Mouse (Mus musculus): ENCODE measurements around the gene Try10. TPM values are rescaled to one million over a fixed set of nuclear protein-coding genes. Genes with fewer than 3 reads are reported as not detected.
"Not testable (repeated sequence)": the region's sequence is repeated elsewhere in the genome, so short reads cannot be mapped to it uniquely, and the experiment has no call there.

Try10 gene
- 2.6 TPM in 1 of 2 replicates, not detected in the other for polyA plus RNA-seq (2015; fragmentation: Nextera tagmentation; extraction: Ambion mirVana)

- H3K36me3 ChIP-seq: no peaks in the 10 kb centered on the region
- H3K4me1 ChIP-seq: no peaks in the 10 kb centered on the region
- H3K9ac ChIP-seq (replicated peaks): no peak within 1 kb of the TSS
- no peak for ATAC-seq (ENCODE audit: low FRiP score)
- H3K27ac ChIP-seq (replicated peaks): no peak within 1 kb of the TSS
- no peaks in the 10 kb centered on the region for H3K9me3 ChIP-seq (replicated peaks)
- 90% methylated on average over 2 of the region's 2 CpGs for WGBS
- H3K27me3 ChIP-seq (replicated peaks): no peaks in the 10 kb centered on the region
- H3K4me2 ChIP-seq: no peak within 1 kb of the TSS
- H3K4me3 ChIP-seq (replicated peaks): no peak within 1 kb of the TSS
These were observed at the start of gene Try10 for GRCm38 (mm10) chr6:41353932-41354331. Try10 (plus strand) TSS chr6:41354105.

- not testable (repeated sequence) for ATAC-seq (ENCODE audit: low FRiP score); H3K9ac ChIP-seq (replicated peaks); H3K27me3 ChIP-seq (replicated peaks); H3K9me3 ChIP-seq (replicated peaks); H3K36me3 ChIP-seq; H3K4me3 ChIP-seq (replicated peaks); H3K4me2 ChIP-seq; H3K27ac ChIP-seq (replicated peaks); H3K4me1 ChIP-seq
- 82% methylated on average over 3 of the region's 3 CpGs for WGBS
These were observed 37.2 kb upstream of the Try10 start, which contains the start of gene Try5 for GRCm38 (mm10) chr6:41316741-41317140. Try5 (minus strand) TSS chr6:41316841.

- not testable (repeated sequence) for ATAC-seq (ENCODE audit: low FRiP score); H3K9ac ChIP-seq (replicated peaks); H3K4me3 ChIP-seq (replicated peaks); H3K4me1 ChIP-seq; H3K27me3 ChIP-seq (replicated peaks); H3K27ac ChIP-seq (replicated peaks); H3K36me3 ChIP-seq; H3K9me3 ChIP-seq (replicated peaks); H3K4me2 ChIP-seq
- 96% methylated on average over 2 of the region's 2 CpGs for WGBS
These were observed 19.9 kb downstream of the Try10 start for GRCm38 (mm10) chr6:41373772-41374171.

- H3K36me3 ChIP-seq; H3K9ac ChIP-seq (replicated peaks); ATAC-seq (ENCODE audit: low FRiP score); H3K9me3 ChIP-seq (replicated peaks); H3K27me3 ChIP-seq (replicated peaks); H3K27ac ChIP-seq (replicated peaks); H3K4me2 ChIP-seq; H3K4me1 ChIP-seq; H3K4me3 ChIP-seq (replicated peaks): not testable (repeated sequence)
These were observed 23.7 kb downstream of the Try10 start, which contains the start of gene Prss3 for GRCm38 (mm10) chr6:41377578-41377977. Prss3 (minus strand) TSS chr6:41377678.

- Histone ChIP-seq H3K27ac (replicated peaks) (no peak overlapping the region), H3K4me2 (no peak overlapping the region), H3K4me1 (no peaks in the 10 kb centered on the region), H3K4me3 (replicated peaks) (no peak overlapping the region), H3K36me3 (no peaks in the 10 kb centered on the region), H3K9me3 (replicated peaks) (no peaks in the 10 kb centered on the region), H3K9ac (replicated peaks) (no peak overlapping the region), H3K27me3 (replicated peaks) (no peaks in the 10 kb centered on the region)
- 88% methylated on average over 2 of the region's 2 CpGs for WGBS
- no peak for ATAC-seq (ENCODE audit: low FRiP score)
These were observed 32.9 kb downstream of the Try10 start for GRCm38 (mm10) chr6:41386781-41387180.

GRCm38 (mm10) chr6:41391640-41392039 lies 37.7 kb downstream of the Try10 start:
- not testable (repeated sequence) for H3K27me3 ChIP-seq (replicated peaks); H3K36me3 ChIP-seq; ATAC-seq (ENCODE audit: low FRiP score); H3K4me3 ChIP-seq (replicated peaks); H3K9ac ChIP-seq (replicated peaks); H3K4me2 ChIP-seq; H3K27ac ChIP-seq (replicated peaks); H3K4me1 ChIP-seq; H3K9me3 ChIP-seq (replicated peaks)
- 74% methylated on average over 1 of the region's 1 CpGs for WGBS

- H3K4me1 ChIP-seq; ATAC-seq (ENCODE audit: low FRiP score); H3K27ac ChIP-seq (replicated peaks); H3K36me3 ChIP-seq; H3K9ac ChIP-seq (replicated peaks); H3K4me3 ChIP-seq (replicated peaks); H3K4me2 ChIP-seq; H3K9me3 ChIP-seq (replicated peaks); H3K27me3 ChIP-seq (replicated peaks): not testable (repeated sequence)
These were observed 38.2 kb downstream of the Try10 start, which contains the start of gene Gm5771 for GRCm38 (mm10) chr6:41392056-41392455. Gm5771 (plus strand) TSS chr6:41392356.

Other genes with a start within 250 kb of the Try10 start
- gene Try4, start 51.8 kb upstream of the Try10 start, polyA plus RNA-seq (2015; fragmentation: Nextera tagmentation; extraction: Ambion mirVana): 0.72 TPM in 1 of 2 replicates, not detected in the other
- 0.27 and 0.79 TPM in 2 replicates for gene Try5, start 37.3 kb upstream of the Try10 start, polyA plus RNA-seq (2015; fragmentation: Nextera tagmentation; extraction: Ambion mirVana)
- gene Prss3, start 23.6 kb downstream of the Try10 start, polyA plus RNA-seq (2015; fragmentation: Nextera tagmentation; extraction: Ambion mirVana): 0.34 TPM in 1 of 2 replicates, not detected in the other
- 0.47 TPM in 1 of 2 replicates, not detected in the other for gene Gm5771, start 38.3 kb downstream of the Try10 start, polyA plus RNA-seq (2015; fragmentation: Nextera tagmentation; extraction: Ambion mirVana)
- gene Gm10334, start 92.0 kb downstream of the Try10 start, polyA plus RNA-seq (2015; fragmentation: Nextera tagmentation; extraction: Ambion mirVana): not detected in 2 replicates
- 2.3 TPM in 1 of 2 replicates, not detected in the other for gene Prss1, start 104.8 kb downstream of the Try10 start, polyA plus RNA-seq (2015; fragmentation: Nextera tagmentation; extraction: Ambion mirVana)
- gene Prss2, start 167.7 kb downstream of the Try10 start, polyA plus RNA-seq (2015; fragmentation: Nextera tagmentation; extraction: Ambion mirVana): 1.3 TPM in 1 of 2 replicates, not detected in the other

Data from neural tube, embryonic 15.5 days (tissue).